Mouse (Mus musculus) left cerebral cortex, adult 8-10 months (tissue): ENCODE data around the gene Prlh. TPM values are rescaled to one million over a fixed set of nuclear protein-coding genes. Genes with fewer than 3 reads are reported as not detected.

Experiments
- DNase-seq, 2 experiments: peaks; one replicate each; pipeline ENCODE4 v3.0.0; 2022; ENCODE audit warnings: low spot score in 2 of 2
- total RNA-seq, 4 experiments: library from RNA; stranded (reverse); gene quantifications; 2 replicates each; pipeline ENCODE4 v1.2.4; 2022

Gene Prlh
- total RNA-seq, 4 experiments from 2014 or later: not detected

DNA sequence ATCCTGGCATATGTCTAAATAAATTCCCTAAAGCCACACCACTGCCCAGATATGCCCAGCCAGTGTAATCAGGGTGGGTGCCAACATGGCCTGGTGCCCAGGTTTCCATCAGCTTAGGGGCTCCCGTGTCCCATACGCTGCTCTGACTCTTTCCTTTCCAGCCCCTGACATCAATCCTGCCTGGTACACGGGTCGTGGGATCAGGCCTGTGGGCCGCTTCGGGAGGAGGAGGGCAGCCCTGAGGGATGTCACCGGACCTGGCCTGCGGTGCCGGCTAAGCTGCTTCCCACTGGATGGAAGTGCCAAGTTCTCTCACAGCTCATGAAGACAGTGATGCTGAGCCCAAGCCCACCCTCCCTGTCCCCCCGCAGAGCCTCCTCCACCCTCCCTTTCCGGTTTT lies 780 bp downstream of the Prlh start:
- DNase-seq: no peak

GRCm38 (mm10) chr1:90956245-90957096 lies 3.6 kb downstream of the Prlh start:
- peak in 1 of 2 experiments; percentile 33 for DNase-seq

- no peak for DNase-seq
Observed at GRCm38 (mm10) chr1:90962526-90962925, 9.6 kb downstream of the Prlh start.

DNA sequence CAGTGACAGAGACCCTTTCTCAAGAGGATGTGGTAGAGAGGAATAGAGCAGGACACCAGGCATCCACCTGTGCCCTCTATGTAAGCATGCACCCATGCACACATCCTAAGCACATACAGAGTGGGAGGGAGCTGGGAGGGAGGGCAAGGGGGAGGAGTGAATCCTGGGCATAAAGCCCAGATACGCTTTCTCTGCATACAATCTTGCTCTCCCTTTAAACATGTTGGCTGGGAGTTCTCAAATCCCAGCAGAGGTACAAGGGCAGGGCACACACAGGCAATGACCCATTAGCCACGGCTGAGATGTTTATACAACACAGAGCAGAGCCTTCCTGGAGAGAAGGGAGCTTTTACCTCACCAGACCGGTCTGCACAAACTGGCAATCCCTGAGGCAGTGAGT lies 10.1 kb downstream of the Prlh start:
- no peak for DNase-seq

DNA sequence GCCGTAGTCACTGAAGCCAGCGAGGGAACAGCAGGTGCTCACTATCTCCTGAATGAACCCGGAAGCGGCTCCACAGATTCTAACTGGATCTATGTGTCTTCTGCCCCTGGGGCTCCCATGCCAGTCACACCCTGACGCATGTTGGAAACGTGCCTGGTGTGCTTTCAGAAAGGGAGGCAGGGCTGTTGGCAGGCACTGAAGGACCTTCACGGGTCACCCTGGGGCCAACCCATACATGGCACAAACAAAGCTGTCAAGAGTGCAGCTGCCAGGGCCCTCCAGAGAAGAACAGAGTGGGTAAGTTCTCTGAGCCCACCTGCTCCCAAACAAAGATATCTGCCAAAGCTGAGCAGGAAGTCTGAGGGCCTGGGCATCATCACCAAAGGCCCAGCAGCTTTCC lies 14.7 kb downstream of the Prlh start:
- no peak for DNase-seq

DNA sequence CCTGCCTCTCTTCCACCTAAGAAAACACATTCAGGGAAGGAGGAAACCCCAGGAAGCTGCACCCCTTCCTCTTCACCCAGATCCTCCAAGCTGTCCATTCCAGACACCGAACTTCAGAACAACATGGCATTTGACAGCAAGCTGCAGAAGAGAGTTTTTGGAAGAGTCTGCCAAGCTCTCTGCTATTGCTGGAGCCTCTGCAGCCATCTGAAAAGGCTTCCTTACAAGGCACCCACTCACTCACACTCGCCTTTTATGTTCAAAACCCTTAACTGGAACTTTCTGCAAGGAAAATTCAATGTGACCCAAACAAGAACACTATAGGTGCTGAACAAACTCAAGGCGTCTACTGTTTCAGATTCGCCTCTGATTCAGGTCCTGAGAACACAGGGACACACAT lies 15.7 kb downstream of the Prlh start:
- no peak for DNase-seq

- DNase-seq: no peak
Observed at GRCm38 (mm10) chr1:90969347-90969784, 16.5 kb downstream of the Prlh start, which contains the start of gene Rab17. Rab17 (minus strand) TSS chr1:90969661.

DNA sequence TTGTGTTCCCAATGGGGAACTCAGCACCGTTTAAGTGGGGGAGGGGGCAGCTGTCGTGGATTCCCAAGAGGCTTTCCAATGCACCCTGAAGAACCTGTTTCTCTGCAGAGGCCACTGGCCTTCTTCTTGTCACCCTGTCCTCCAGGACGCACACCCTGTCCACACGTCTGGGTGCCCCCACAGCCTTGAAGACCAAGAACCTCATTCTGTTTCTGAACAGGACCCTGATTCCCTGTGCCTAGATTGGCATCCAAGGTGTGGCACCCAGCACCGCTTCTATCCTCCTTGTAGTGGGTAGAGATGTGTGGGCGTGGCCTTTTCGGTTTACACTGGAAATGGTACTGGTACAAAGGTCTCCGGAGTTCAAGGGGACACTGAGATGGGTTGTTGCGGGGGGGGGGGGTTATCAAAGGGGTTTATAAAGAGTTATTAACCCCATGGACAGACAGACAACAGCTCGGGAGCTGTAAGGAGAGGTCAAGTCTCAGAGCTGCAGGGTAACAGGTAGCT lies 17.0 kb downstream of the Prlh start:
- no peak for DNase-seq

DNA sequence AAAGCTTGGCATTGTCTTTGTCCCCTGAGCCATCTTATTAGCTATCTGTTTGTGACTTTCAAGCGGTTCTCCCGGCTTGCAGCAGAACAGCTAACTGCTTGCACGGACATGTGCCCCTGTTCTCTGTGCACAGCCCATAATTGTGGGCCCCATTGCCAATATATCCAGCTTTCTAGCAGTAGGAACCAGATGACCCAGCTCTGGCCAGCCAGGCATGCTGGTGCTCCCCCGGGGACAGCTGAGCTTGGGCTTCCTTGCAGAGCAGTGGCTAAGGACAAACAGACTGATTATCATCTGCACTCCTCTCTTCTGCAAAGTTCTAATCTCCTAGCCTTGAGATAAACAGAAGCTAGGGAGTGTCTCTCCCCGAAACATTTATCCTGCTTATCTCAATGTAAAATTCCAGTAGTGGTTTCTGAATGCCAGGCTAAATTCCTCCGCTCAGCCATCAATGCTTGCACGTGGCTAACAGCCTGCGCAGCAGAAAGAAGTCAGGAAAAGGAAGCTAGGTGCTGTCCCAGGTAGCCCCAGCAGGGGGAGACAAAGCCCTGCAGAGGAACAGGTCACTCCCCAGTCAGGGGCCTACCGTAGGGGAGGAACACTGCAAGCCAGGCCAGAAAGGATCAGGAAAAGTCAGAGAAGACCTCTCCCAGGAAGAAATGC lies 20.1 kb downstream of the Prlh start:
- peak; percentile 76 to 99 for DNase-seq

DNA sequence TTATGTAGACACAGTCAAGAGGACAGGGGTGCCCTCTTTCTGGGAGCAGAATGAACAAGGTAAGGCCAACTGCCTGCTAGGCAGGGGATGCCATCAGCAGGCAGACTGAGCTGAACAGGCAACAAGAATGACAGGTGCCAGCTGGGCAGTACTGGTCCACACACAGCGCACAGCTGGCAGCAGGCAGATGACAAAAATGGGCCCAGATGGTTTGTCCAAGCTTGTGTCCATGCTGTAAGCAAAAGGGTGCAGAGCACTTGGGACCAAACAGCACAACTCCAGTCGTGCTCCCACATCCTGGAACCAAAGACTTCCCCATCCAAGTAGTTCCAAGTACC lies 20.6 kb downstream of the Prlh start:
- DNase-seq: no peak

DNA sequence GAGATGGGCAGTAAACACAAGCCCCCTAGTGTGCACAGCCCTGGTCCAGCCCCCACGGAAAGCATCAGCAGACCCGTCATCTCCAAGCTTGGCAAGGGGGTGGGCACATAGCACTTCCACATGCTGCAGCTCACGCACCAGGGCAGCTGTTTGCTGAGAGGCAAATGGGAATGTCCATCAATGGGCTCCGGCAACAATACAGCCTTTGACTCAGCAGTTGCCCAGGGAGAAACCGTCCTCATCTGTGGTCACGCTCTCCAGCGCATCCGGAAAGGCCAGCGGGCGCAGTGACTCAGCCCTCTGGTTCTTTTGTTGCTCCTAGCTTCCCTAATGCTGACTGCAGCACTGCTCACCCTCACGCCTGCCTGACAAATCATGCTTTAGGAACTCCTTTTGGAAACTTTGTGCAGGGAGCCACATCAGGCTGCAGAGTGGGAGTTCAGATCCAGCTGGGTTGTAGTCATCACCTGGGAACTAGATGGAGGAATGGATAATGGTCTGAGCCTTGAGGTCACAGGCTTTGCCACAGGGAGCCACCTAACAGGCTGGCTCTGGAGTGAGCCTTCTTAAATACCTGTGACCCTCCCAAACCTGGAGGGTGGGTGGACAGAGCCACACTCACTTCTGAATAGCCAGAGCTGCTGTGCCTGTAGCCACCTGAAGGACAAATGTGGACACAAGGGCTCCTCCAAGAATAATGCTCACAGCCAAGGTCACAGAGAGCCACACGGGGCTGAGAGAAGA lies 22.2 kb downstream of the Prlh start:
- DNase-seq: peak; percentile 28 to 72

GRCm38 (mm10) chr1:90975960-90976359 lies 23.1 kb downstream of the Prlh start:
- DNase-seq: no peak

GRCm38 (mm10) chr1:90980638-90981330 lies 27.9 kb downstream of the Prlh start:
- no peak for DNase-seq

GRCm38 (mm10) chr1:90981346-90981745 lies 28.4 kb downstream of the Prlh start:
- DNase-seq: no peak

- no peak for DNase-seq
Observed at GRCm38 (mm10) chr1:90995916-90996315, 43.0 kb downstream of the Prlh start.

DNA sequence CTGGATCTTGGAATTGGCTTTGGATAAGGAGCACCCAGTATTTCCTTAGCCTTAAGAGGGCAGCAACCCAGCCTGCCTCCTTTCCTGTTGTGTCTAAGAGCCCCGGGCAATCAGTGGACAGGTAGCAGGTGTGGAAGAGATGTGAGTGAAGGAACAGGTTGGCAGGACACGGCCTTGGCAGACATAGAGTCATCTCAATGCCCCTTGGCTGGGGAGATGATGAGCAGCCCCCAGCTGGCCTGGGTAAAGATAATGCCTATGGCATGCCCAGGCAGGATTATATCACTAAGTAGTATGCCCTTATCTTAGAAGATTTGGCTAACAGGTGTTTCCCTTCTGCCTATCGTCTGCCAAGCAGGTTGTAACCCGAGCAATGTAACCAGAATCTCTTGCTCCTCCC lies 44.2 kb downstream of the Prlh start:
- DNase-seq: no peak

DNA sequence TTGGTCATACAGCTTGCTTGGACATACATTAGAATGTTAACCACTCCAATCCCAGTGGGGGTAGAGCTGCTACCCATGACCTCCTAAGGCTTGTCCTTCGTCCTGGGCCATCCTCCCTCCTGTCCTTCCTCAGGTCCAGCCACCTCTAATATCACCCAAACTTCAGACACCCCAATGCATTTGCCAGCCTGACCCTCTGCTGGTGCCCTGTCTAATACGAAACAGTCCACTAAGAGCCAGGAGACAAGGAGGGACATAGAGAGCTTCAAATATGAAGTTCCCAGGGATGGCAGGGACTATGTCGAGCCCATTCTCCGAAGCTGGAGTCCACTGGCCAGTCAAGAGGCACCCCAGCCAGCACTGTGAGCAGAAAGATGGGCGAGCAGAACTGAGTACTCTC lies 44.7 kb downstream of the Prlh start:
- no peak for DNase-seq

DNA sequence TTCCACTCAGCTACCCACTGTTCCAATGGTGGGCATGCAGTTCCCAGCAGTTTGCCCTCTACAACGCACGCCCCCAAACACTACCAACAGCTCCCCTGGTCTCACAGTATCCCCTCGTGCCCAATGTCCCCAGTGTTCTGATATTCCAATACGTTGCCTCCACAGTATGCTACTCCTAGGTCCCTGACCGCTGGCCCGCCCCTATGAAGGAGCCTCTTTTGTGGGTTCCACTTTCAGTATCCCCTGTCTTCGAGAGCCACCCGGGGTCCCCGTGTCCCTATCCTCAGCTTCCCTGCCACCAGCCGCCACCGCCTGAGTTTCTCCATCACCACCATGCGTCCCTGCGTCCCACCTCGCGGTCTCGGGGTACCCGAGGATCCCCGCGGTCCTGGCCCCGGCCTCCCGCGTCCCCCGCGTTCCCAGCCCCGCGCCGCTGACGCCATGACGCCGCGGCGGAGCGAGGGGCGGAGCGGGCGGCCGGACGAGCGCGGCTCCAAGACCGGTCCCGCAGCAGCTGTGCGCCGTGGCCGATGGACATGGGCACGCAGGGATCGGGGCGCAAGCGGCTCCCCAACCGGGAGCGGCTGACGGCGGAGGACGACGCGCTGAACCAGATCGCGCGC lies 45.5 kb downstream of the Prlh start, which contains the start of gene Lrrfip1:
Gene Lrrfip1 (plus strand): TSS at position 470 of the 623 bp plus-strand sequence.
- DNase-seq: peak; percentile 34 to 39

- DNase-seq: no peak
Observed at GRCm38 (mm10) chr1:90998891-90999611, 46.1 kb downstream of the Prlh start.
